Mouse (Mus musculus): ENCODE measurements at regions not wholly inside any gene's neighbourhood (a gene's known extent, or its start where the extent isn't known, plus 50 kb on each side); places are given as distances from the start of the nearest gene placed in this dataset.

DNA sequence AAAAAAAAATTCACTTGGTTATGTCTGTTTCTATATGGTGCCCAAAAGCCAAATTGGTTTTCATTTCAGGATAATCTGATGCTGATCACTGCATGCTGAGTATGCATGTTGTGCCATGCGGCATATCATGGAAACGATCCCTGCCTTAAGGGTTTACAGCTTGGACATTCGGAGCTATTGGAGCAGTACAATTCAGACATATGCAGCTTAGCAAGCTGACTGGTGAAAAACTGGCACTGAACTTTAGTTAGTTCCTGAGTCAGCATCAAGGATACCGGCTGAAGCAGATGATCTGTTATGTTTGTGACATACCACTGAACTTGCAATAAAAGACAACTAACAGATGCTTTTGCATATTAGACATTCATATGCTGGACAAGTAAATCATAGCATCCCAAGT lies 356.1 kb downstream of the Slitrk1 start:
- H3K36me3 ChIP-seq (ENCODE audit: control insufficient read depth, insufficient read depth), result no peaks in the 10 kb centered on the region
- H3K27me3 ChIP-seq (replicated peaks; ENCODE audit: control insufficient read depth, insufficient read depth, low read length), result no peaks in the 10 kb centered on the region
- no peak overlapping the region for H3K4me3 ChIP-seq (replicated peaks; ENCODE audit: low read length)
- peak; percentile 61 for ATAC-seq
- no peak overlapping the region for H3K4me2 ChIP-seq (ENCODE audit: low read length)
- 49% methylated on average over 4 of the region's 4 CpGs for WGBS
- no peak overlapping the region for H3K27ac ChIP-seq (ENCODE audit: low read length)
- no peak overlapping the region for H3K9ac ChIP-seq (replicated peaks; ENCODE audit: low read depth, low read length)
- H3K4me1 ChIP-seq (replicated peaks; ENCODE audit: control insufficient read depth, insufficient read depth, low read length), result no peaks in the 10 kb centered on the region
- no peaks in the 10 kb centered on the region for H3K9me3 ChIP-seq (ENCODE audit: control insufficient read depth, low read length)

DNA sequence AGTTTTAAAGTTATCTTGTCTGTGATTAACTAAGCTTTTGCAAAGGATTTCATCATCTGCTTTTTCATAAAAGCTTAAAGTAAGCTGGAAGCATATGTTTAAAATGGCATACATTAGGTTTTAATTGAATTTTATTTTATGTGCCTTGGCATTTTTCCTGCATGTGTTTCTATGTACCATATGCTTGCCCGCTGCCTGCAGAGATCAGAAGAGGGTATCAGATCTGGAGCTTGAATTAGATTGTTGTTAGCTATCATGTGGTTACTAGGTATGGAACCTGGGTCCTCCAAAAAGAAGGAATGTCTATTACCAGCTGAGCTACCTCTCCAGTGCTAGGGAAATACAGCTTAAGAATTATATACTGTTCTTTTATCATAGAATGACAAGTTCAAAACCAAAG lies 358.4 kb downstream of the Slitrk1 start:
- Histone ChIP-seq H3K9ac (replicated peaks; ENCODE audit: low read depth, low read length) (no peak overlapping the region), H3K27me3 (replicated peaks; ENCODE audit: control insufficient read depth, insufficient read depth, low read length) (no peaks in the 10 kb centered on the region), H3K4me2 (ENCODE audit: low read length) (no peak overlapping the region), H3K27ac (ENCODE audit: low read length) (no peak overlapping the region), H3K36me3 (ENCODE audit: control insufficient read depth, insufficient read depth) (no peaks in the 10 kb centered on the region), H3K4me1 (replicated peaks; ENCODE audit: control insufficient read depth, insufficient read depth, low read length) (no peaks in the 10 kb centered on the region), H3K9me3 (ENCODE audit: control insufficient read depth, low read length) (no peaks in the 10 kb centered on the region), H3K4me3 (replicated peaks; ENCODE audit: low read length) (no peak overlapping the region)
- ATAC-seq, result no peak; the same call in 1 of the 2 replicates
- WGBS, result 71% methylated on average over 1 of the region's 1 CpGs

DNA sequence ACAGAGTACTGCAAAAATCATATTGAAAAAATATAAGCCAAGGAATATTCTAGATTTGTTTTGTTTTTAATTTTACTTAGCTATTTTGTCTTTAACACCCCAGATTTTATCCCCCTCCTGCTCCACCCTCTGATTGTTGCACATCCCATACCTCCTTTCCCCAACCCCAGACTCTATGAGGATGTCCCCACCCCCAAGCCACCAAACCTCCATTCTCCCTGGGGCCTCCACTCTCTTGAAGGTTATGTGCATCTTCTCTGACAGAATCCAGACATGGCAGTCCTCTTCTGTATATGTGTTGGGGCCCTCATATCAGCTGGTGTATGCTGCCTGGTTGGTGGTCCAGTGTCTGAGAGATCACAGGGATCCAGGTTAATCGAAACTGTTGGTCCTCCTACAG lies 382.6 kb downstream of the Slitrk1 start:
- Histone ChIP-seq H3K27me3 (replicated peaks; ENCODE audit: control insufficient read depth, insufficient read depth, low read length) (no peaks in the 10 kb centered on the region), H3K27ac (ENCODE audit: low read length) (no peak overlapping the region), H3K4me1 (replicated peaks; ENCODE audit: control insufficient read depth, insufficient read depth, low read length) (no peaks in the 10 kb centered on the region), H3K36me3 (ENCODE audit: control insufficient read depth, insufficient read depth) (no peaks in the 10 kb centered on the region), H3K4me2 (ENCODE audit: low read length) (no peak overlapping the region), H3K9me3 (ENCODE audit: control insufficient read depth, low read length) (no peaks in the 10 kb centered on the region), H3K4me3 (replicated peaks; ENCODE audit: low read length) (no peak overlapping the region), H3K9ac (replicated peaks; ENCODE audit: low read depth, low read length) (no peak overlapping the region)
- WGBS, result 88% methylated on average over 1 of the region's 1 CpGs
- ATAC-seq, result no peak

DNA sequence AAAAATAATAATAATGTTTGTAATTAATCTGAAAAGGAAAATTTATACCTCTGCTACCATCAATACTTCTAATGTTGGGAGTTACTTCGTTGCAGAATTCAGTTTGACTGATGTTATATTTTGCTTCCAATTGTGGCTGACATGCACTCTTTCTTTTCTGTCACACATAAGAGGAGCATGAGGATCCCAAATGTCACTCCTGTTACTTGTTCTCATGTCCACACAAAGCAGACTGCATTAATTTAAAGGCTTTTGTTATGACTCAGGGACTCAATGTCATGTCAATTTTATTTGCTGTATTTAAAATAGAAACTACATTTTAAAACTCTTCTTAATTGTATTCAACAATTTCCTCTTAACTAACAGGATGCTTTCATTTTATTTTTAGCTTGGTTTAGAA lies 383.4 kb downstream of the Slitrk1 start:
- Histone ChIP-seq H3K27me3 (replicated peaks; ENCODE audit: control insufficient read depth, insufficient read depth, low read length) (no peaks in the 10 kb centered on the region), H3K27ac (ENCODE audit: low read length) (no peak overlapping the region), H3K4me2 (ENCODE audit: low read length) (no peak overlapping the region), H3K9ac (replicated peaks; ENCODE audit: low read depth, low read length) (no peak overlapping the region), H3K9me3 (ENCODE audit: control insufficient read depth, low read length) (no peaks in the 10 kb centered on the region), H3K4me3 (replicated peaks; ENCODE audit: low read length) (no peak overlapping the region), H3K4me1 (replicated peaks; ENCODE audit: control insufficient read depth, insufficient read depth, low read length) (no peaks in the 10 kb centered on the region), H3K36me3 (ENCODE audit: control insufficient read depth, insufficient read depth) (no peaks in the 10 kb centered on the region)
- ATAC-seq, result no peak
- 64% methylated on average over 1 of the region's 1 CpGs for WGBS

DNA sequence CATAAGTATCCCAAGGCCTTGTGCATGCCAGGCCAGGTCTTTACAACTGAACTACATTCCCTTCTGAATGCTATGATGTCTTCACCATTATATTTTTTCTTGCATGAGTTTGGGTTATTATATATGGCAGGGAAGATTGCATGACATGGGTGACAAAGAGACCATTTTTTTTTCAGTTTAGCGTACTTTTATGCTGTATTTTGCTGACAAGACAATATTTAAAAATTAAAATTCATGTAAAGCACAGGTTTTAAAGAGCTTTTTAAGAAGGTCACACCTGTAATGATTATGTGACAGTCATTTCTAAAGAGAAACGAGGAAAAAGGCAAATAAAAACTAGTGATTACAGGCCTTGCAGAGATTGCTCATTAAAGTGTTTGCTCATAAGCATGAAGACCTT lies 393.0 kb downstream of the Slitrk1 start:
- Histone ChIP-seq H3K27ac (ENCODE audit: low read length) (no peak overlapping the region), H3K36me3 (ENCODE audit: control insufficient read depth, insufficient read depth) (no peaks in the 10 kb centered on the region), H3K9ac (replicated peaks; ENCODE audit: low read depth, low read length) (no peak overlapping the region), H3K4me1 (replicated peaks; ENCODE audit: control insufficient read depth, insufficient read depth, low read length) (no peaks in the 10 kb centered on the region), H3K4me2 (ENCODE audit: low read length) (no peak overlapping the region), H3K9me3 (ENCODE audit: control insufficient read depth, low read length) (no peaks in the 10 kb centered on the region), H3K27me3 (replicated peaks; ENCODE audit: control insufficient read depth, insufficient read depth, low read length) (no peaks in the 10 kb centered on the region), H3K4me3 (replicated peaks; ENCODE audit: low read length) (no peak overlapping the region)
- no peak for ATAC-seq
- 68% methylated on average over 2 of the region's 2 CpGs for WGBS
